Mouse (Mus musculus) CH12.LX (cell line): Measurements from ENCODE around the gene Ankrd11. TPM values are rescaled to one million over a fixed set of nuclear protein-coding genes. Genes with fewer than 3 reads are reported as not detected.

Experiments used
- DNase-seq: peaks from one replicate; pipeline ENCODE4 v3.0.0-alpha.2; 2013; ENCODE audit errors: extremely low read depth
- H3K27ac ChIP-seq: 2 replicates; pipeline ENCODE4 v1.5.1; 2012; ENCODE audit warnings: low read depth, mild to moderate bottlenecking, control low read depth, moderate library complexity; ENCODE audit not compliant: insufficient read depth
- H3K27me3 ChIP-seq: replicated peaks from 2 replicates; pipeline ENCODE3; 2012; ENCODE audit warnings: inconsistent platforms
- H3K36me3 ChIP-seq, 2 experiments: replicated peaks in 1 of 2; 2 replicates each; pipeline versions ENCODE3 to v1.6.1; 2012; ENCODE audit warnings: inconsistent platforms in 1 of 2, low read length in 1 of 2, mild to moderate bottlenecking in 1 of 2, mixed read lengths in 1 of 2, moderate library complexity in 1 of 2; ENCODE audit not compliant: control insufficient read depth in 1 of 2, insufficient read depth in 1 of 2
- H3K4me1 ChIP-seq, 2 experiments: 2 replicates each; pipeline ENCODE4 v1.6.1; 2012; ENCODE audit warnings: inconsistent platforms in 1 of 2, moderate library complexity in 1 of 2; ENCODE audit not compliant: insufficient read depth in 2 of 2, control insufficient read depth in 1 of 2
- H3K4me2 ChIP-seq: 2 replicates; pipeline ENCODE4 v1.6.1; 2012; ENCODE audit warnings: low read depth, mild to moderate bottlenecking, control low read depth; ENCODE audit not compliant: poor library complexity, insufficient read depth, severe bottlenecking
- H3K4me3 ChIP-seq, 3 experiments: fragments of 150-350 bp in 1 of 3; sonication (generic) in 1 of 3; replicated peaks in 1 of 3; 2 replicates each; pipeline versions ENCODE3 to v1.5.1; 2011 to 2012; ENCODE audit warnings: low read depth in 2 of 3, low read length in 2 of 3, mild to moderate bottlenecking in 2 of 3, moderate library complexity in 2 of 3, control low read depth in 1 of 3, improper control_type of control experiment in 1 of 3, inconsistent platforms in 1 of 3, mixed read lengths in 1 of 3; ENCODE audit not compliant: poor library complexity in 1 of 3
- H3K79me2 ChIP-seq: replicated peaks from 2 replicates; pipeline ENCODE4 v1.6.1; 2012; ENCODE audit warnings: mild to moderate bottlenecking, moderate library complexity; ENCODE audit not compliant: control insufficient read depth, poor library complexity, insufficient read depth, severe bottlenecking; ENCODE audit errors: extremely low read depth
- H3K9ac ChIP-seq: 2 replicates; pipeline ENCODE4 v1.6.1; 2012; ENCODE audit warnings: low read depth, mild to moderate bottlenecking, control low read depth, moderate library complexity; ENCODE audit not compliant: insufficient read depth
- H3K9me3 ChIP-seq: replicated peaks from 2 replicates; pipeline ENCODE3; 2012; ENCODE audit warnings: low read length, inconsistent platforms, mixed read lengths
- CHD1 ChIP-seq: IDR thresholded peaks from 2 replicates; pipeline ENCODE4 v1.6.1; 2012; ENCODE audit warnings: low read depth, low read length, improper control_type of control experiment, inconsistent platforms
- CHD2 ChIP-seq: IDR thresholded peaks from 2 replicates; pipeline ENCODE4 v1.6.1; 2011; ENCODE audit warnings: low read length, improper control_type of control experiment
- CTCF ChIP-seq, 2 experiments: IDR thresholded peaks in 1 of 2; conservative IDR thresholded peaks in 1 of 2; 2 replicates each; pipeline ENCODE4 v1.5.1; 2011 to 2012; ENCODE audit warnings: low read depth in 2 of 2, low read length in 2 of 2, improper control_type of control experiment in 1 of 2, inconsistent platforms in 1 of 2, mild to moderate bottlenecking in 1 of 2, moderate library complexity in 1 of 2
- EP300 ChIP-seq: IDR thresholded peaks from 2 replicates; pipeline ENCODE4 v1.6.1; 2011; ENCODE audit warnings: low read length, improper control_type of control experiment
- ETS1 ChIP-seq: conservative IDR thresholded peaks from 2 replicates; pipeline ENCODE4 v1.6.1; 2012; ENCODE audit warnings: low read depth, mild to moderate bottlenecking, inconsistent platforms, low read length, improper control_type of control experiment, moderate library complexity
- GABPA ChIP-seq: IDR thresholded peaks from 2 replicates; pipeline ENCODE4 v1.6.1; 2012; ENCODE audit warnings: low read depth, low read length, improper control_type of control experiment, inconsistent platforms; ENCODE audit not compliant: insufficient replicate concordance
- JUN ChIP-seq: IDR thresholded peaks from 2 replicates; pipeline ENCODE4 v1.6.1; 2011; ENCODE audit warnings: low read depth, mild to moderate bottlenecking, low read length, improper control_type of control experiment, moderate library complexity; ENCODE audit not compliant: insufficient read depth
- KAT2A ChIP-seq: IDR thresholded peaks from 2 replicates; pipeline ENCODE4 v1.6.1; 2012; ENCODE audit warnings: low read length, improper control_type of control experiment, inconsistent platforms; ENCODE audit not compliant: insufficient replicate concordance
- MAFK ChIP-seq: IDR thresholded peaks from 2 replicates; pipeline ENCODE4 v1.6.1; 2011; ENCODE audit warnings: low read length, improper control_type of control experiment; ENCODE audit not compliant: insufficient replicate concordance
- NELFE ChIP-seq: IDR thresholded peaks from 2 replicates; pipeline ENCODE4 v1.6.1; 2011; ENCODE audit warnings: low read depth, low read length, improper control_type of control experiment
- NRF1 ChIP-seq: IDR thresholded peaks from 2 replicates; pipeline ENCODE4 v1.6.1; 2014; ENCODE audit warnings: low read depth, mild to moderate bottlenecking, inconsistent platforms, low read length, improper control_type of control experiment, moderate library complexity
- PAX5 ChIP-seq: IDR thresholded peaks from 2 replicates; pipeline ENCODE4 v1.6.1; 2012; ENCODE audit warnings: low read length, inconsistent platforms, mixed read lengths
- POLR2AphosphoS2 ChIP-seq: IDR thresholded peaks from 2 replicates; pipeline ENCODE4 v1.6.1; 2011; ENCODE audit warnings: low read depth, low read length, improper control_type of control experiment
- RCOR1 ChIP-seq: conservative IDR thresholded peaks from 2 replicates; pipeline ENCODE4 v1.6.1; 2012; ENCODE audit warnings: low read depth, mild to moderate bottlenecking, inconsistent platforms, low read length, improper control_type of control experiment
- TCF12 ChIP-seq: IDR thresholded peaks from 2 replicates; pipeline ENCODE4 v1.6.1; 2014; ENCODE audit warnings: low read depth, mild to moderate bottlenecking, inconsistent platforms, low read length, improper control_type of control experiment
- UBTF ChIP-seq: IDR thresholded peaks from 2 replicates; pipeline ENCODE4 v1.6.1; 2012; ENCODE audit warnings: low read depth, mild to moderate bottlenecking, inconsistent platforms, low read length, improper control_type of control experiment, moderate library complexity
- USF1 ChIP-seq: IDR thresholded peaks from 2 replicates; pipeline ENCODE4 v1.6.1; 2014; ENCODE audit warnings: low read depth, mild to moderate bottlenecking, inconsistent platforms, low read length, improper control_type of control experiment
- ZMIZ1 ChIP-seq: IDR thresholded peaks from 2 replicates; pipeline ENCODE4 v1.6.1; 2012; ENCODE audit warnings: low read depth, mild to moderate bottlenecking, inconsistent platforms, low read length, improper control_type of control experiment
- ZNF384 ChIP-seq: IDR thresholded peaks from 2 replicates; pipeline ENCODE4 v1.6.1; 2012; ENCODE audit warnings: low read depth, low read length, improper control_type of control experiment, inconsistent platforms
- dilution Hi-C: fragments of 300-500 bp; cut with MboI; formaldehyde crosslinking; loops from 2 replicates; pipeline ENCODE4 v1.14.3; 2020; ENCODE audit warnings: low sequenced_read_pairs; ENCODE audit not compliant: extremely low pct_unique_long_range_greater_than_20kb, extremely low pct_ligation_motif_present
- in situ Hi-C: fragments of 300-500 bp; cut with MboI; formaldehyde crosslinking; loops from 3 replicates; pipeline ENCODE4 v1.14.3; 2019; ENCODE audit warnings: low sequenced_read_pairs, low pct_ligation_motif_present, low pct_unique_long_range_greater_than_20kb, mixed read lengths
- polyA plus RNA-seq: library from polyadenylated mRNA; unstranded; fragments of >175 nt; gene quantifications from 2 replicates; pipeline ENCODE4 v1.2.1, GENCODE M21; 2012; ENCODE audit warnings: low read depth; ENCODE audit not compliant: insufficient read length
- total RNA-seq, 2 experiments: library from RNA; depleted of rRNA; stranded (reverse); fragments of 300-350 nt in 1 of 2; fragments of >200 nt in 1 of 2; gene quantifications; 2 replicates each; pipeline ENCODE4 v1.2.3; 2012 to 2014

Ankrd11 gene
- total and polyA plus RNA-seq, 3 experiments: 37.4 to 74.9 (median 60.7) TPM

- dilution Hi-C loops (no loop called here), in situ Hi-C loops (no loop called here)
- Histone ChIP-seq H3K4me2 (no peak overlapping the region), H3K79me2 (peaks cover 77% of the 10 kb centered on the region), H3K9me3 (peaks cover 2% of the 10 kb centered on the region), H3K27me3 (no peaks in the 10 kb centered on the region), H3K9ac (no peak overlapping the region), H3K36me3 (peaks cover 34 to 79% of the 10 kb centered on the region in 2 experiments), H3K4me1 (peaks cover 0 to 30% of the 10 kb centered on the region in 2 experiments; a peak in 1 of 4 replicates), H3K4me3 (no peak overlapping the region), H3K27ac (no peak overlapping the region)
- DNase-seq: no peak
- no peak for TF ChIP-seq UBTF
- no peak for TF ChIP-seq NELFE
- no peak for TF ChIP-seq ETS1
- no peak for TF ChIP-seq ZNF384
- no peak for TF ChIP-seq GABPA
- TF ChIP-seq CTCF (conservative IDR thresholded peaks at IDR 0.05 in 1 of 2, IDR thresholded peaks at IDR 0.05 in 1 of 2; ENCODE audit: low read depth in 2 of 2, low read length in 2 of 2): no peak
- TF ChIP-seq JUN: no peak
- no peak for TF ChIP-seq TCF12
- TF ChIP-seq ZMIZ1: no peak
- TF ChIP-seq MAFK: no peak
- no peak for TF ChIP-seq POLR2AphosphoS2
- no peak for TF ChIP-seq NRF1
- no peak for TF ChIP-seq EP300
- no peak for TF ChIP-seq CHD1
Measured at GRCm38 (mm10) chr8:122969964-122970620, 72.0 kb downstream of the Ankrd11 start.

GRCm38 (mm10) chr8:122968145-122968544 is 73.9 kb downstream of the Ankrd11 start:
- no peak overlapping the region for H3K4me2 ChIP-seq
- no peak for DNase-seq
- peaks cover 0 to 49% of the 10 kb centered on the region in 2 experiments; a peak in 1 of 4 replicates for H3K4me1 ChIP-seq
- in situ Hi-C loops (no loop called here), dilution Hi-C loops (no loop called here)
- H3K27me3 ChIP-seq: no peaks in the 10 kb centered on the region
- TF ChIP-seq CTCF (conservative IDR thresholded peaks at IDR 0.05 in 1 of 2, IDR thresholded peaks at IDR 0.05 in 1 of 2; ENCODE audit: low read depth in 2 of 2, low read length in 2 of 2) (no peak), MAFK (peak; percentile 57; the same call in 1 of the 2 replicates), KAT2A (no peak), PAX5 (no peak), EP300 (no peak), CHD2 (no peak), USF1 (no peak), RCOR1 (no peak)
- H3K4me3 ChIP-seq: no peak overlapping the region
- H3K9ac ChIP-seq: no peak overlapping the region
- H3K36me3 ChIP-seq: peaks cover 42 to 79% of the 10 kb centered on the region in 2 experiments
- peaks cover 78% of the 10 kb centered on the region for H3K79me2 ChIP-seq
- H3K27ac ChIP-seq: no peak overlapping the region
- H3K9me3 ChIP-seq: peaks cover 2% of the 10 kb centered on the region
